Mouse (Mus musculus): ENCODE results near the gene Mettl21e. TPM values are rescaled to one million over a fixed set of nuclear protein-coding genes. Genes with fewer than 3 reads are reported as not detected.
A peak's percentile ranks its signal among the peaks of the same experiment; 100 is the strongest.
"Not testable (repeated sequence)": the region's sequence is repeated elsewhere in the genome, so short reads cannot be mapped to it uniquely, and the experiment has no call there.

Mettl21e gene
- polyA plus RNA-seq (2015; fragmentation: Nextera tagmentation; extraction: Ambion mirVana) = 1.5 TPM in 2 replicates

DNA sequence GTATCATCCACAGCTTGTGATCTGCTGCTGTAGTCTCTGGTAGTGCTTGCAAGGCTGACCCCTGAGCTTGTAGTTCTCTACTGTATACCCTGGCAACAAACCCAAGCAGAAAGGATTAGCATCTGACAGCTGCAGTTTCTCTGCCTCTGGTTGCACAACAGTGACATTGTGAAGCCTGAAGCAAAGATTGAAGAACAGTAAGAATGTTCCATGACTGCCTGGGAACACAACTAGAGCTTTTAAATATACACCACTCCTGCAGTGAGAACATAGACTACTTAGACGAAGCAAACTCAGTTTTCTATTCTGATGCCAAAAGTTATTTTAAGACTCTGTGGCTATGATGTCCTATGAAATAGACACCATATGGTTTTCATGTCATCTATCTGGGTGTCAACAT is at the start of gene Mettl21e:
Gene Mettl21e, minus strand, starts transcription at position 86 of the 400 bp plus-strand sequence.
- no peaks in the 10 kb centered on the region for H3K27me3 ChIP-seq
- no peak within 1 kb of the TSS for H3K9ac ChIP-seq
- H3K36me3 ChIP-seq = no peaks in the 10 kb centered on the region
- no peak within 1 kb of the TSS for H3K4me2 ChIP-seq
- H3K4me1 ChIP-seq = peaks cover 7% of the 10 kb centered on the region; the same call in 1 of the 2 replicates
- peak; percentile 88 for ATAC-seq (ENCODE audit: borderline replicate concordance, extremely low read depth, low FRiP score, low TSS enrichment)
- H3K27ac ChIP-seq = peak within 1 kb of the TSS; percentile 71
- H3K4me3 ChIP-seq = no peak within 1 kb of the TSS
- WGBS = 31% methylated on average over 1 of the region's 1 CpGs
- no peaks in the 10 kb centered on the region for H3K9me3 ChIP-seq

DNA sequence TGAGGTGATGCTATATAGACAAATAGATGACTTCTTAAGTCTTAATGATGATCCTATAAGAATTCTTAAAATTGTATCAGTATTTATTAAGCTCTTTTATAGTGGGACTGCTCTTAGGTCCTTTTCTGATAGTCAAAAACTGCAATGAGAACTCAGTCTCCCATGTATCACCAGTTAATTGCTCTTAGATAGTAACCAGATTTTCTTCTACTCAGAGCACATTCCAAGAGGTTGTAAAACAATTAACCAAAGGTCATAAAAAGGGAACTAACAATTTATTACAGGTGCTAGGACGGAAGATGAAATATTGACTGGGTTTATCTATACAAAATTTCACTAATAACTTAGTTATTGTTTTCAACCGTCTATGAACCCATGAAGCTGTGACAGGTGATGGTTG is 21.7 kb upstream of the Mettl21e start:
- WGBS = 68% methylated on average over 2 of the region's 2 CpGs
- H3K27ac ChIP-seq; H3K4me2 ChIP-seq; H3K4me3 ChIP-seq; H3K4me1 ChIP-seq; H3K36me3 ChIP-seq; ATAC-seq (ENCODE audit: borderline replicate concordance, extremely low read depth, low FRiP score, low TSS enrichment); H3K9me3 ChIP-seq; H3K9ac ChIP-seq; H3K27me3 ChIP-seq: not testable (repeated sequence)

- Histone ChIP-seq H3K4me2 (no peak overlapping the region), H3K4me1 (no peaks in the 10 kb centered on the region), H3K9me3 (no peaks in the 10 kb centered on the region), H3K27me3 (no peaks in the 10 kb centered on the region), H3K9ac (no peak overlapping the region), H3K4me3 (no peak overlapping the region), H3K27ac (no peak overlapping the region), H3K36me3 (no peaks in the 10 kb centered on the region)
- WGBS = 78% methylated on average over 3 of the region's 3 CpGs
- ATAC-seq (ENCODE audit: borderline replicate concordance, extremely low read depth, low FRiP score, low TSS enrichment) = no peak
Measured at GRCm38 (mm10) chr1:44239969-44240368, 21.2 kb upstream of the Mettl21e start.

- Histone ChIP-seq H3K27ac (no peak overlapping the region), H3K9me3 (no peaks in the 10 kb centered on the region), H3K9ac (no peak overlapping the region), H3K36me3 (no peaks in the 10 kb centered on the region), H3K4me3 (no peak overlapping the region), H3K4me1 (no peaks in the 10 kb centered on the region), H3K27me3 (no peaks in the 10 kb centered on the region), H3K4me2 (no peak overlapping the region)
- ATAC-seq (ENCODE audit: borderline replicate concordance, extremely low read depth, low FRiP score, low TSS enrichment) = no peak
- 69% methylated on average over 2 of the region's 2 CpGs for WGBS
Measured at GRCm38 (mm10) chr1:44237305-44237704, 18.5 kb upstream of the Mettl21e start.

DNA sequence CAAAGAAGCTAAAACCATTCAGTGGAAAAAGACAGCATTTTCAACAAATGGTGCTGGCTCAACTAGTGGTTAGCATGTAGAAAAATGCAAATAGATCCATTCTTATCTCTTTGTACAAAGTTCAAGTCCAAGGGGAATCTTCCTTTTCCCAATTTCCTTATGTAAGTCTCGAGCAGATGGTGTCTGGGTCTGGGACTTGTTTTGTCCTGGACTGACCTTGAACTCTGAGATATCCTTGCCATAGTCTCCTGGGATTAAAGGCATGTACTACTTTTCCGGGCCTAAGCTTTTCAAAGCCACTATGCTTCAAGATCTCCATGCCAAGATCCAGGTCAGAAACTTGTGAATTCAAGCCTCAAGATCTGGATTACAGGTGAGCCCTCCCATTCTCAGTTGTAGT is 16.6 kb upstream of the Mettl21e start:
- no peaks in the 10 kb centered on the region for H3K27me3 ChIP-seq
- no peak overlapping the region for H3K4me2 ChIP-seq
- no peaks in the 10 kb centered on the region for H3K36me3 ChIP-seq
- H3K9me3 ChIP-seq = no peaks in the 10 kb centered on the region
- H3K4me1 ChIP-seq = no peaks in the 10 kb centered on the region
- no peak overlapping the region for H3K9ac ChIP-seq
- no peak overlapping the region for H3K27ac ChIP-seq
- no peak for ATAC-seq (ENCODE audit: borderline replicate concordance, extremely low read depth, low FRiP score, low TSS enrichment)
- no peak overlapping the region for H3K4me3 ChIP-seq
- WGBS = 71% methylated on average over 2 of the region's 2 CpGs

- ATAC-seq (ENCODE audit: borderline replicate concordance, extremely low read depth, low FRiP score, low TSS enrichment); H3K4me1 ChIP-seq: not testable (repeated sequence)
- 90% methylated on average over 2 of the region's 2 CpGs for WGBS
Measured at GRCm38 (mm10) chr1:44234531-44234930, 15.8 kb upstream of the Mettl21e start.

DNA sequence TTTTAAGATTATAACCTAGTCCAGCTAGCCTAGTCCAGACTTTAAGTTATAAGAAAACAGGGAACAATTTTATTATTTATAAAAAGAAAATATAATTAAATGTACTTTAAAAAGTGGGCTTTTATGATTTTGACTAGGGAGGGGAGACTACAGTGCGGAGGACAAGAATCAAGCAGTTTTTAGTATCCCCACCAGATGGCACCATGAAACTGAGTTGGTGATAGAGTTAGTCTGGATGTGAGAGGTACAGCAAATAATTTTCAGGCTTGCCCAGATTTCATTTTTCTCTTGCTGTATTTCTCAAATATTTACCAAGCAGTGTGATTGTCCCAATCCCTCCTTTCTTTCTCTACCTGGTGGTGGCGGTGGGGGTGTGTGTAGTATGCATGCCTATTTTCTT is 10.3 kb upstream of the Mettl21e start:
- no peak overlapping the region for H3K4me3 ChIP-seq
- H3K27me3 ChIP-seq = no peaks in the 10 kb centered on the region
- H3K9me3 ChIP-seq = no peaks in the 10 kb centered on the region
- H3K4me1 ChIP-seq = no peaks in the 10 kb centered on the region
- peak; percentile 76; the same call in 1 of the 2 replicates for ATAC-seq (ENCODE audit: borderline replicate concordance, extremely low read depth, low FRiP score, low TSS enrichment)
- no peak overlapping the region for H3K27ac ChIP-seq
- no peak overlapping the region for H3K9ac ChIP-seq
- H3K36me3 ChIP-seq = no peaks in the 10 kb centered on the region
- no peak overlapping the region for H3K4me2 ChIP-seq
- WGBS = 41% methylated on average over 2 of the region's 2 CpGs

More at GRCm38 (mm10) chr1:44234531-44234930, 15.8 kb upstream of the Mettl21e start:
- H3K27me3 ChIP-seq, H3K36me3 ChIP-seq, H3K27ac ChIP-seq, H3K9me3 ChIP-seq, H3K4me3 ChIP-seq, H3K9ac ChIP-seq, H3K4me2 ChIP-seq: not testable (repeated sequence)

DNA sequence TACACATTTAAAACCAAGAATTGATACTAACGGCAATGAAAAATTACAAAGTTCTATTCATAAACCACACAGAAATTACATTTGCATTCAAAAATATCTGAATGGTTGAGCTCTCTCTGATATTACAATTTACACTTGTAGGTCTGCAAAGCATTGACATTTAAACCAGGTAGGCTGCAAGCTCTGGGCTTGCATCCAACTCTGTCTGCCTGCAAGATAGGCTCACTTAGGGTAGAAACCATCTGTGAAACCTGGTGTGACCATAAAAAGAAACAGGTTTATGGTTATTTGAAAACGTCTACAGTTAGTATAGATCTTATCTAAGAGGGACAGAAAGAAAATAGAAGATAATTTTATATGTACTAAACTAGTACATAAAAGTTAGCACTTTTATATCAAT is 1.6 kb downstream of the Mettl21e start:
- no peak for ATAC-seq (ENCODE audit: borderline replicate concordance, extremely low read depth, low FRiP score, low TSS enrichment)
- Histone ChIP-seq H3K4me1 (peaks cover 7% of the 10 kb centered on the region; the same call in 1 of the 2 replicates), H3K27me3 (no peaks in the 10 kb centered on the region), H3K36me3 (no peaks in the 10 kb centered on the region), H3K9ac (no peak overlapping the region), H3K9me3 (no peaks in the 10 kb centered on the region), H3K4me2 (no peak overlapping the region), H3K27ac (peak overlapping the region; percentile 72; the same call in 1 of the 2 replicates), H3K4me3 (no peak overlapping the region)
- WGBS = 37% methylated on average over 2 of the region's 2 CpGs

DNA sequence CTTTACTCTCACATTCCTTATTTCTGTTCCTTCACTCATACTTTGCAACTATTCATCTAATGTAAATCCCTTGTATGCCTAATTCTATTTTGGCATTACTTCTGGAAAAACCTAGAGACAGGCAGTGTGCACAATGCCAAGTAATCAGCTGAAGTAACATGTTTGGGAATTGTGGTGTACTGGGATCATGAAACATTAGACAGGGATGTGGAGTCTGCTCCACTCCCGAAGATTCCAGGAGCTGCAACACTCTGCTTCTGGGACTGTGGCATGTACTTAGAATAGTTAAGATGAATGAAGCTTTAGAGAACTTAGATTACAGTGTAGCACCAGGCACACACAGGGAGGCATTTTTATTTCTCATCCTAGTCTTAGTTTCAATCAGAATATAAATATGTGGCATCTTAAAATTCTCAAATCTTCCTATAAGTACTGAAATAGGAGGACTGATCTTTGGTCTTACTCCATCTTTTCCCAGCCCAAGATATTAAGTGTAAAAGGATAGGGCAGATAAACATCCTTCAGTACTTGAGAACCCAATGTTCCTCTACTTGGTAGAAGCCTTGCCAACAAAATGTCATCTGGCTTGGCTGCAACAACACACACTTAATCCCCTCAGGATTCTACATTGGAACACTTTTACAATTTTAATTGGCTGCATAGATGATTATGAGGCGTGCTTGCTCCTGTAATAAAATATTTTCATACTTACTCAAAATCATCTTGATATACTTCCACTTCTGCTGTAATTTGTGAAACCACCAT is 2.2 kb downstream of the Mettl21e start:
- Histone ChIP-seq H3K4me1 (peaks cover 7% of the 10 kb centered on the region; the same call in 1 of the 2 replicates), H3K9me3 (no peaks in the 10 kb centered on the region), H3K27ac (peak overlapping the region; percentile 80), H3K9ac (no peak overlapping the region), H3K4me2 (no peak overlapping the region), H3K27me3 (no peaks in the 10 kb centered on the region), H3K36me3 (no peaks in the 10 kb centered on the region), H3K4me3 (no peak overlapping the region)
- peak; percentile 83 for ATAC-seq (ENCODE audit: borderline replicate concordance, extremely low read depth, low FRiP score, low TSS enrichment)
- 36% methylated on average over 2 of the region's 2 CpGs for WGBS

- H3K36me3 ChIP-seq = no peaks in the 10 kb centered on the region
- H3K4me1 ChIP-seq = peaks cover 7% of the 10 kb centered on the region; the same call in 1 of the 2 replicates
- no peak overlapping the region for H3K27ac ChIP-seq
- 57% methylated on average over 2 of the region's 2 CpGs for WGBS
- no peaks in the 10 kb centered on the region for H3K27me3 ChIP-seq
- ATAC-seq (ENCODE audit: borderline replicate concordance, extremely low read depth, low FRiP score, low TSS enrichment) = no peak
- H3K9ac ChIP-seq = no peak overlapping the region
- H3K9me3 ChIP-seq = no peaks in the 10 kb centered on the region
- H3K4me3 ChIP-seq = no peak overlapping the region
- H3K4me2 ChIP-seq = no peak overlapping the region
Measured at GRCm38 (mm10) chr1:44214443-44214842, 4.3 kb downstream of the Mettl21e start.

DNA sequence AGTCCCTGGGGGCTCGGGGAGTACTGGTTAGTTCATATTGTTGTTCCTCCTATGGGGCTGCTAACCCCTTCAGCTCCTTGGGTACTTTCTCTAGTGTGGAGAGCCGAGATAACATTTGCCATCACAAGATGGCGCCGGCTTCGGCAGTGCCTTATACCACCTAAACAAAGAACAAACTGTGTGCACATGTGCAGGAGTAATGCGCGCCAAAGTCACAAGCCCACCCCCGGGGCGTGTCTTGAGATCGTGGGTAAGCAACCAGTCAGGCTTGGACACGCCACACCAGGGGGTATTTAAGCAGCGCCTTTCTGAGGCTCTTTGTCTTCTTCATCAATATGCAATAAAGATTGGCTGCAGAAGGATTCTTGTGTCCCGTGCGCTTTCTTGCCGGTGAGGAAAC is 15.9 kb downstream of the Mettl21e start:
- Histone ChIP-seq H3K36me3 (no peaks in the 10 kb centered on the region), H3K4me3 (no peak overlapping the region), H3K27ac (no peak overlapping the region), H3K27me3 (0 out of 2 replicates have a peak, but pooled peaks cover 9% of the 10 kb centered on the region), H3K4me1 (no peaks in the 10 kb centered on the region), H3K9ac (no peak overlapping the region), H3K9me3 (no peaks in the 10 kb centered on the region), H3K4me2 (no peak overlapping the region)
- WGBS = 87% methylated on average over 15 of the region's 15 CpGs
- ATAC-seq (ENCODE audit: borderline replicate concordance, extremely low read depth, low FRiP score, low TSS enrichment) = no peak

- Histone ChIP-seq H3K4me3 (peak overlapping the region; percentile 45), H3K9ac (peak overlapping the region; percentile 34; the same call in 1 of the 2 replicates), H3K4me2 (peak overlapping the region; percentile 94), H3K27ac (no peak overlapping the region), H3K9me3 (no peaks in the 10 kb centered on the region), H3K4me1 (no peaks in the 10 kb centered on the region), H3K27me3 (0 out of 2 replicates have a peak, but pooled peaks cover 9% of the 10 kb centered on the region), H3K36me3 (no peaks in the 10 kb centered on the region)
- 17% methylated on average over 47 of the region's 47 CpGs for WGBS
- ATAC-seq (ENCODE audit: borderline replicate concordance, extremely low read depth, low FRiP score, low TSS enrichment) = peak; percentile 49
Measured at GRCm38 (mm10) chr1:44198273-44199171, 20.2 kb downstream of the Mettl21e start.
